Mouse (Mus musculus): Measurements from ENCODE around the gene Apoa2. TPM values are rescaled to one million over a fixed set of nuclear protein-coding genes. Genes with fewer than 3 reads are reported as not detected.

Gene Apoa2
- polyA plus RNA-seq, 1 experiment from 2014 or later: 3.5 TPM

- Histone ChIP-seq H3K4me2 (replicated peaks; ENCODE audit: low read depth, low read length) (peak within 1 kb of the TSS; percentile 66), H3K9ac (ENCODE audit: low read depth, low read length) (peak within 1 kb of the TSS; percentile 54), H3K4me1 (ENCODE audit: control insufficient read depth, insufficient read depth, low read length) (peaks cover 38% of the 10 kb centered on the region), H3K36me3 (ENCODE audit: control insufficient read depth, insufficient read depth, low read length) (peaks cover 8% of the 10 kb centered on the region), H3K27ac (ENCODE audit: low read depth, low read length) (peak within 1 kb of the TSS; percentile 89), H3K4me3 (ENCODE audit: low read length) (peak within 1 kb of the TSS; percentile 41), H3K9me3 (ENCODE audit: control insufficient read depth, low read length) (no peaks in the 10 kb centered on the region), H3K27me3 (ENCODE audit: control insufficient read depth, insufficient read depth, low read length) (no peaks in the 10 kb centered on the region)
- 13% methylated on average over 4 of the region's 5 CpGs for WGBS
- no peak for ATAC-seq (ENCODE audit: low FRiP score, low TSS enrichment)
These were observed 25.2 kb downstream of the Apoa2 start, which contains the start of gene Adamts4 for GRCm38 (mm10) chr1:171249913-171250600. Adamts4 (plus strand) TSS chr1:171250421.

DNA sequence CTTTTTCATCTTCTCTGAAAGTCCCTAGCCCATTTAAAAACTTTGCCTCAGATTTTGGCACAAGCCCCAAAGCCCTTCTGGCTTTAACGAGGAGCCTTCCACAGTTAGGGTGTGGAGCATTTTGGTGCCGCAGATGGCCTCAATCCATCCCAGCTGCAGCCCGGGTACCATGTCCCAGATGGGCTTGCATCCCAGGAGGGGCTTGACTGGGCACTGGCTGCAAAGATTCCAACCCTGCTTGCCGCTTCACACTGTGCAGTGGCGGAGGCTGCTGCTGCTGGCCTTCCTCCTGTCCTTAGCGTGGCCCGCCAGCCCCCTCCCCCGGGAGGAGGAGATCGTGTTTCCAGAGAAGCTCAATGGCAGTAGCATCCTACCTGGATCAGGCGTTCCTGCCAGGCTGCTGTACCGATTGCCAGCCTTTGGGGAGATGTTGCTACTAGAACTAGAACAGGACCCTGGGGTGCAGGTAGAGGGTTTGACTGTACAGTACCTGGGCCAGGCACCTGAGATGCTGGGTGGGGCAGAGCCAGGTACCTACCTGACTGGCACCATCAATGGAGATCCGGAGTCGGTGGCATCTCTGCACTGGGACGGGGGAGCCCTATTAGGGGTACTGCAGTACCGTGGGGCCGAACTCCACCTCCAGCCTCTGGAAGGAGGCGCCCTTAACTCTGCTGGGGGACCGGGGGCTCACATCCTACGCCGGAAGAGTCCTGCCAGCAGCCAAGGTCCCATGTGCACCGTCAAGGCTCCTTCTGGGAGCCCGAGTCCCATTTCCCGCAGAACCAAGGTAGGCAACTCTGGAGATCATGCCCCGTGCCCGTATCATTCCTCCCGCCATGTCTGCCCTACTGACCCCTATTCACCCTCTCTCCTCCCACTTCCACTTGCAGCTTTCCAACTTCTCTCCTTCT lies 26.1 kb downstream of the Apoa2 start, which contains the start of gene Ndufs2:
TSS of gene Ndufs2 (minus strand) at position 709 of the 914 bp plus-strand sequence.
- H3K9ac ChIP-seq (ENCODE audit: low read depth, low read length): peak within 1 kb of the TSS; percentile 54
- H3K27ac ChIP-seq (ENCODE audit: low read depth, low read length): peak within 1 kb of the TSS; percentile 89
- H3K9me3 ChIP-seq (ENCODE audit: control insufficient read depth, low read length): no peaks in the 10 kb centered on the region
- ATAC-seq (ENCODE audit: low FRiP score, low TSS enrichment): 0 out of 2 replicates have a peak, but pooled peaks have one; percentile 5
- H3K27me3 ChIP-seq (ENCODE audit: control insufficient read depth, insufficient read depth, low read length): no peaks in the 10 kb centered on the region
- H3K4me1 ChIP-seq (ENCODE audit: control insufficient read depth, insufficient read depth, low read length): peaks cover 35% of the 10 kb centered on the region
- H3K36me3 ChIP-seq (ENCODE audit: control insufficient read depth, insufficient read depth, low read length): peaks cover 6% of the 10 kb centered on the region
- peak within 1 kb of the TSS; percentile 41 for H3K4me3 ChIP-seq (ENCODE audit: low read length)
- H3K4me2 ChIP-seq (replicated peaks; ENCODE audit: low read depth, low read length): peak within 1 kb of the TSS; percentile 66
- 7% methylated on average over 26 of the region's 26 CpGs for WGBS

DNA sequence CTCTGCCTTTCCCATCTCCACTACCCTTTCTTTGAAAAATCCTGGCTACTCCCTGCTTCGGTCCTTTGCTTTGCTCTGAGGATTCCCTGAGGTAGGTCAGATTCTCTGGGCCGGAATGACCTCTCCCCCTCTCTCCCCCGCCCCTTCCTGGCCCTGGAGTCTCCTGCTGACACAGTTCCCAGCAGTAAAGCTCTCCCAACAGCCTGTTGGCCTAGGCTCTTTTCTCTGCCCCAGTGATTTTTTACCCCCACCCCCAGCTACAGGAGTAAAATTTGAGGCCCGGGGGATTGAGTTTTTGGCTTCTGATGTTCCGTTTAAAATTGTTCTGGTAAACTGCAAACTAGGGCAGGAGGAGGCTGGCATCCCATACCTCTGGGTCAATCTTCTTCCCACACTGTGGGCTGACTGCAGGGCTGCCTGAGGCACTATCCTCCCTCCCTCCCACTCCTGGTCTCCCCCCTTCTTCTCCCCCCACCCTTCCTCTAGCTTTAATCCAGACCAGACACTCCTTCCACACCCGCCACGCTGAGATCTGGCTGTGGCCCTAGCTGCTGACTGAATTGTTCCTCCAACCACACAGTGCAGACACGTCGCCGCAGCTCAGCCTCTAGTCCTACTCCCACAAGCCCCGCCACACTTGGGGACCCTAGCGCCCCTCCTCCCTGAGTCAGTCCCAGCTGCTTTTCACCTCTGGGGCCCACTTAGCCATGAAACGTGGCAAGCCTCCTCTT lies 26.9 kb downstream of the Apoa2 start:
- WGBS: 2% methylated on average over 13 of the region's 13 CpGs
- Histone ChIP-seq H3K9me3 (ENCODE audit: control insufficient read depth, low read length) (no peaks in the 10 kb centered on the region), H3K9ac (ENCODE audit: low read depth, low read length) (peak overlapping the region; percentile 54; the same call in 1 of the 2 replicates), H3K27ac (ENCODE audit: low read depth, low read length) (peak overlapping the region; percentile 89), H3K36me3 (ENCODE audit: control insufficient read depth, insufficient read depth, low read length) (peaks cover 6% of the 10 kb centered on the region), H3K4me1 (ENCODE audit: control insufficient read depth, insufficient read depth, low read length) (peaks cover 33% of the 10 kb centered on the region), H3K27me3 (ENCODE audit: control insufficient read depth, insufficient read depth, low read length) (no peaks in the 10 kb centered on the region), H3K4me3 (ENCODE audit: low read length) (peak overlapping the region; percentile 41), H3K4me2 (replicated peaks; ENCODE audit: low read depth, low read length) (peak overlapping the region; percentile 66)
- peak; percentile 29; the same call in 1 of the 2 replicates for ATAC-seq (ENCODE audit: low FRiP score, low TSS enrichment)

- WGBS: 50% methylated on average over 17 of the region's 17 CpGs
These were observed 27.6 kb downstream of the Apoa2 start for GRCm38 (mm10) chr1:171252415-171252814.

GRCm38 (mm10) chr1:171256095-171256818 lies 31.4 kb downstream of the Apoa2 start:
- ATAC-seq (ENCODE audit: low FRiP score, low TSS enrichment): no peak
- Histone ChIP-seq H3K36me3 (ENCODE audit: control insufficient read depth, insufficient read depth, low read length) (peaks cover 13% of the 10 kb centered on the region), H3K4me2 (replicated peaks; ENCODE audit: low read depth, low read length) (no peak overlapping the region), H3K4me1 (ENCODE audit: control insufficient read depth, insufficient read depth, low read length) (peaks cover 10% of the 10 kb centered on the region), H3K27me3 (ENCODE audit: control insufficient read depth, insufficient read depth, low read length) (no peaks in the 10 kb centered on the region), H3K27ac (ENCODE audit: low read depth, low read length) (no peak overlapping the region), H3K9me3 (ENCODE audit: control insufficient read depth, low read length) (no peaks in the 10 kb centered on the region), H3K9ac (ENCODE audit: low read depth, low read length) (no peak overlapping the region), H3K4me3 (ENCODE audit: low read length) (no peak overlapping the region)
- WGBS: 89% methylated on average over 24 of the region's 24 CpGs

More at GRCm38 (mm10) chr1:171252415-171252814, 27.6 kb downstream of the Apoa2 start:
- H3K9ac ChIP-seq (ENCODE audit: low read depth, low read length): no peak overlapping the region
- H3K9me3 ChIP-seq (ENCODE audit: control insufficient read depth, low read length): no peaks in the 10 kb centered on the region
- peak overlapping the region; percentile 66 for H3K4me2 ChIP-seq (replicated peaks; ENCODE audit: low read depth, low read length)
- peak overlapping the region; percentile 89; the same call in 1 of the 2 replicates for H3K27ac ChIP-seq (ENCODE audit: low read depth, low read length)
- no peak for ATAC-seq (ENCODE audit: low FRiP score, low TSS enrichment)
- peaks cover 6% of the 10 kb centered on the region for H3K36me3 ChIP-seq (ENCODE audit: control insufficient read depth, insufficient read depth, low read length)
- H3K4me1 ChIP-seq (ENCODE audit: control insufficient read depth, insufficient read depth, low read length): peaks cover 33% of the 10 kb centered on the region
- H3K27me3 ChIP-seq (ENCODE audit: control insufficient read depth, insufficient read depth, low read length): no peaks in the 10 kb centered on the region
- peak overlapping the region; percentile 41; the same call in 1 of the 2 replicates for H3K4me3 ChIP-seq (ENCODE audit: low read length)

- no peaks in the 10 kb centered on the region for H3K27me3 ChIP-seq (ENCODE audit: control insufficient read depth, insufficient read depth, low read length)
- H3K4me3 ChIP-seq (ENCODE audit: low read length): no peak overlapping the region
- H3K9me3 ChIP-seq (ENCODE audit: control insufficient read depth, low read length): no peaks in the 10 kb centered on the region
- H3K36me3 ChIP-seq (ENCODE audit: control insufficient read depth, insufficient read depth, low read length): peaks cover 13% of the 10 kb centered on the region
- H3K4me1 ChIP-seq (ENCODE audit: control insufficient read depth, insufficient read depth, low read length): peaks cover 11% of the 10 kb centered on the region; the same call in 1 of the 2 replicates
- H3K4me2 ChIP-seq (replicated peaks; ENCODE audit: low read depth, low read length): no peak overlapping the region
- no peak overlapping the region for H3K9ac ChIP-seq (ENCODE audit: low read depth, low read length)
- no peak overlapping the region for H3K27ac ChIP-seq (ENCODE audit: low read depth, low read length)
- ATAC-seq (ENCODE audit: low FRiP score, low TSS enrichment): no peak
- WGBS: 71% methylated on average over 15 of the region's 15 CpGs
These were observed 32.2 kb downstream of the Apoa2 start for GRCm38 (mm10) chr1:171256937-171257548.

- peaks cover 13% of the 10 kb centered on the region for H3K36me3 ChIP-seq (ENCODE audit: control insufficient read depth, insufficient read depth, low read length)
- no peak overlapping the region for H3K4me3 ChIP-seq (ENCODE audit: low read length)
- 86% methylated on average over 9 of the region's 9 CpGs for WGBS
These were observed 32.9 kb downstream of the Apoa2 start for GRCm38 (mm10) chr1:171257781-171258180.

More at GRCm38 (mm10) chr1:171257781-171258180, 32.9 kb downstream of the Apoa2 start:
- H3K9me3 ChIP-seq (ENCODE audit: control insufficient read depth, low read length): no peaks in the 10 kb centered on the region
- peaks cover 12% of the 10 kb centered on the region; the same call in 1 of the 2 replicates for H3K4me1 ChIP-seq (ENCODE audit: control insufficient read depth, insufficient read depth, low read length)
- no peak overlapping the region for H3K9ac ChIP-seq (ENCODE audit: low read depth, low read length)
- H3K27me3 ChIP-seq (ENCODE audit: control insufficient read depth, insufficient read depth, low read length): no peaks in the 10 kb centered on the region
- ATAC-seq (ENCODE audit: low FRiP score, low TSS enrichment): no peak
- H3K4me2 ChIP-seq (replicated peaks; ENCODE audit: low read depth, low read length): no peak overlapping the region
- H3K27ac ChIP-seq (ENCODE audit: low read depth, low read length): no peak overlapping the region
